Mouse (Mus musculus): ENCODE data around the gene Insl3. TPM values are rescaled to one million over a fixed set of nuclear protein-coding genes. Genes with fewer than 3 reads are reported as not detected.
A peak's percentile ranks its signal among the peaks of the same experiment; 100 is the strongest.
"Not testable (repeated sequence)": the region's sequence is repeated elsewhere in the genome, so short reads cannot be mapped to it uniquely, and the experiment has no call there.

Gene Insl3
- total RNA-seq, 2 experiments from 2014 or later, result 1.2 to 2.0 TPM

- DNase-seq (ENCODE audit: extremely low spot score in 1 of 2, low spot score in 2 of 2), result peak in 1 of 2 experiments; percentile 33
- intact Hi-C loops (cut with DNase I), result loop anchor here (10.0 kb wide), 1 partner anchor 284 kb away; no protein-coding TSS in a partner anchor
Observed at GRCm38 (mm10) chr8:71700493-71701269, 11.7 kb downstream of the Insl3 start.

DNA sequence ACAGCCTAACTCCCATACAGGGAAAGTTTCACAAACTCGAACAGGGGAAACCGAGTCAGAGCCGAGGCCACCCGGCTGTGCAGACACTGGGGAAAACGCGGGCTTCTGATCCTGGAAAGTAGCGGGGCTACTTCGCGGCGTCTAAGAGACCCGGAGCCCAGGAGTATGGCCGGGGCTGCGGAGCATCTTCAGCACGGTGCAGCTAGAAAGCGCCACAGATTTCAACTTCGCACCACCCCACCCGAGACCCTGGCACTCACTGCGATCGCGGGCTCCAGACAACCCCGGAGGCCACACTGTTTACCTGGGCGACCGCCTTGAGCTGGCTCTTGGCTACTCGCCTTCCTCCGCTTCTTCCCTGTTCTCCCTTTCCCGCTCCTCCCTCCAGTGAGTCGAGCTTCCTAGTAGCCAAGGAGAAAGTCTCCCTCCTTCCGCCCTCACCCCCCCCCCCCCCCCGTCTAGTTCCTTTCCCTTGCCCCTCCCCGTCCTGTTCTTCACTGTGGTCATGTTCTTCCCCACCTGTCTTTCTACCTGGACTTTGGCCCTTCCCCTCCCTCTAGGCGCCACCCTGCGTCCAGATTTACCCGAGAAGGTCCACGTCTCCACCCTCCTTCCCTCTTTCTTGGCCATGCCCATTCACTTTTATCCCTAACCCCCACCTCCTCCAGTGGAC, 12.5 kb downstream of the Insl3 start, which contains the start of gene B3gnt3:
TSS of gene B3gnt3 (minus strand) at position 376 of the 673 bp plus-strand sequence.
- intact Hi-C loops (cut with DNase I), result loop anchor here (10.0 kb wide), 1 partner anchor 283 kb away; no protein-coding TSS in a partner anchor

GRCm38 (mm10) chr8:71702087-71702432, 13.0 kb downstream of the Insl3 start:
- DNase-seq (ENCODE audit: extremely low spot score in 1 of 2, low spot score in 2 of 2), result no peak
- intact Hi-C loops (cut with DNase I), result loop anchor here (10.0 kb wide), 1 partner anchor 283 kb away; no protein-coding TSS in a partner anchor

More for the DNA sequence above, 12.5 kb downstream of the Insl3 start, which contains the start of gene B3gnt3:
- DNase-seq (ENCODE audit: extremely low spot score in 1 of 2, low spot score in 2 of 2), result no peak

- DNase-seq (ENCODE audit: extremely low spot score in 1 of 2, low spot score in 2 of 2), result no peak
- intact Hi-C loops (cut with DNase I), result loop anchor here (10.0 kb wide), 1 partner anchor 282 kb away; no protein-coding TSS in a partner anchor
Observed at GRCm38 (mm10) chr8:71702923-71703322, 13.9 kb downstream of the Insl3 start.

GRCm38 (mm10) chr8:71703400-71703799, 14.4 kb downstream of the Insl3 start:
- not testable (repeated sequence) for DNase-seq (ENCODE audit: extremely low spot score in 1 of 2, low spot score in 2 of 2)
- intact Hi-C loops (cut with DNase I), result loop anchor here (10.0 kb wide), 1 partner anchor 281 kb away; no protein-coding TSS in a partner anchor

DNA sequence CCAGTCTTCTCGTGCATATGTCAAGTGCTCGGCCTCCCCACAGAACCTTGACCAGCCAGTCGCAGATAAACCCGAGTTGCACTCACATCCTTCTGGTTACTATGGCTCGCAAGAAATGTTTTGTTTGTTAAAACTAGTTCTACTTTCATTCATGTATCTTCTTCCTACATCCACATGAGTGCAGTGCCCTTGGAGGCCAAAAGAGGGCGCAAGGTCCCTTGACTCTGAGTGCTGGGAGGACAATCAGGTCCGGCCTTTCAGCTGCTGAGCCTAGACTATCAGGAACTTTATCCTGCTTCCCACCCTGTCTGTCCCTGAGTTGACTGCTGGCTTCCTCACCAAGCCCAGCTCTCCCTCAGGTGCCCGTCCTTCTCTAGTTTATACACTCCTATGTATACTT, 18.9 kb downstream of the Insl3 start:
- no peak for DNase-seq (ENCODE audit: extremely low spot score in 1 of 2, low spot score in 2 of 2)
- intact Hi-C loops (cut with DNase I), result loop anchor here (10.0 kb wide), 1 partner anchor 277 kb away; no protein-coding TSS in a partner anchor

DNA sequence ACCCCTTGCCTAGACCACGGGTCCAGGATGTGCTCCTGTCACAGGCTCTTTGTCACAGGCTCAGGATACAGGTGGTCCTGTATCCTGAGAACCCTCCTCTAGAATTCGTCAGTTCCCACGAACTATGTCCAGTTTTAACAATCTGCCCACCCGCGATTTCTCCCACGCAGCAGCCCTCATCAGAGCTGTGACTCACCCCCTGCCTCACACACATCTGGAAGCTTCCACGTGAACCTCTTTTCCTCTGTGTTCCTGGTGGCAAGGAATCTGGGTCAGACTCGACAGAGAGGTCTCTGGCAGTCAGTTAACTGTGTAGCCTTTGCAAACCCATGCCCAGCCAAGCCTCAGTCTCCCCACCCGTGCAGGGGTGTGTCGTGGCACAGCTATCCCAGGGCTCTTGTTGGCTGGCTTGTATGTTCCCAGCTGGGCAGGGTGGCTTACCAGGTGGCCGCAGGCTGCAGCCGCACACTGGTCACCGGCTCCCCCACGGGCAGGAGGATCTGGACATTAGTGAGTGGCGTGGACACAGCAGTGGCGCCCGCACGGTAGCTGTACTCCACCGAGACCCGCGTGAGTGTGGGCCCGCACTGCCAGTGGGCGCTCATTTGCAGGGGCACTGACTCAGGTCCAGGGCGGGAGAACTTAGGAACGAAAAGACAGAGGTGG, 20.3 kb downstream of the Insl3 start:
- DNase-seq (ENCODE audit: extremely low spot score in 1 of 2, low spot score in 2 of 2), result no peak
- intact Hi-C loops (cut with DNase I), result loop anchor here (10.0 kb wide), 1 partner anchor 276 kb away; no protein-coding TSS in a partner anchor

- DNase-seq (ENCODE audit: extremely low spot score in 1 of 2, low spot score in 2 of 2), result peak; percentile 75 to 87
- intact Hi-C loops (cut with DNase I), result loop anchor here (10.0 kb wide), 1 partner anchor 275 kb away; no protein-coding TSS in a partner anchor
Observed at GRCm38 (mm10) chr8:71709800-71710446, 20.9 kb downstream of the Insl3 start.

GRCm38 (mm10) chr8:71711574-71711973, 22.6 kb downstream of the Insl3 start:
- DNase-seq (ENCODE audit: extremely low spot score in 1 of 2, low spot score in 2 of 2), result no peak
- intact Hi-C loops (cut with DNase I), result no loop called here

GRCm38 (mm10) chr8:71715531-71715930, 26.5 kb downstream of the Insl3 start:
- DNase-seq (ENCODE audit: extremely low spot score in 1 of 2, low spot score in 2 of 2), result no peak
- intact Hi-C loops (cut with DNase I), result no loop called here

DNA sequence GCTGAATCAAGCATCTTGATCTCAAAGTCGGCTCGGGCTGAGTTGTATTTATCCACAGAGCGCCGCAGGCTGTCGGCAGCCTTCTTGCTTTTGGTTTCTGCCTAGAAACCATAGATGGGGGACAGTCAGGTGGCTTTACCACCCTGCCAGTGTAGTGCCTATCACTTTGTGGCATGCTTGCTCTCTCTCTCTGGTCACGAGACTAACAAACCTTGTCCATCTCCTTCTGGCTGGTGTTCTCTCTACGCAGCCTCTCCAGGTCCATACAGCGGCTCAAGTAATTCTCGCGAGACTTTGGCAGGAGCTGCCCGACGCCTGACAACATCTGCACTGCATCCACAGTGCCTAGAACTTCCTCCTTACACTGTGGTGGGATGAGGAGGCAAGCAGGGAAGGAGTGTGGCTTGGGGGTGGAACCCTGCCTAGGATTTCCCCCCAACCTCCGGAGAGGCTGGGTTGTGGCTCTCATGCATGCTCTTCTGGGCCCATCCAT, 27.6 kb downstream of the Insl3 start:
- intact Hi-C loops (cut with DNase I), result no loop called here
- DNase-seq (ENCODE audit: extremely low spot score in 1 of 2, low spot score in 2 of 2), result no peak

GRCm38 (mm10) chr8:71717096-71717495, 28.1 kb downstream of the Insl3 start:
- peak in 1 of 2 experiments; percentile 67 for DNase-seq (ENCODE audit: extremely low spot score in 1 of 2, low spot score in 2 of 2)
- intact Hi-C loops (cut with DNase I), result no loop called here

DNA sequence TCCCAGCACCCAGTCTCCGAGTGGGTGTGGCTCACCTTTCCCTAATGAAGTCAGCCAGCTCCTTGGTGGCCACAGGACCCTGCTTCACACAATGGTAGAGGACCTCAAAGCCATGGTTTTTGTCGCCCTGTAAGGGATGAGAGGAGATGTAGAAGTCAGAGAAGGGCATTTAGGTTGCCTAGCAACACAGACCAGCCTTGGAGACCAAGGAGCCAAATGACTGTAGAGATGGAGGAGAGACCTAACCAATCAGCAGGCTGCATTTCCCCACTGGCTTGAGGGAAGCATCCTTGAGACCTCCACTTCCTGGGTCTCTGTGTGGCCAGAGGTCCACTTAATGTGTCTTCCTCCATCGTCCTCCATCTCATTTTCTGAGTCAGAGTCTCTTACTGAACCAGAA, 29.2 kb downstream of the Insl3 start:
- no peak for DNase-seq (ENCODE audit: extremely low spot score in 1 of 2, low spot score in 2 of 2)
- intact Hi-C loops (cut with DNase I), result no loop called here

- DNase-seq (ENCODE audit: extremely low spot score in 1 of 2, low spot score in 2 of 2), result peak in 1 of 2 experiments; percentile 66
- intact Hi-C loops (cut with DNase I), result no loop called here
Observed at GRCm38 (mm10) chr8:71719218-71719617, 30.2 kb downstream of the Insl3 start.

GRCm38 (mm10) chr8:71719928-71720457, 31.0 kb downstream of the Insl3 start:
- intact Hi-C loops (cut with DNase I), result no loop called here
- DNase-seq (ENCODE audit: extremely low spot score in 1 of 2, low spot score in 2 of 2), result peak; percentile 82 to 89

DNA sequence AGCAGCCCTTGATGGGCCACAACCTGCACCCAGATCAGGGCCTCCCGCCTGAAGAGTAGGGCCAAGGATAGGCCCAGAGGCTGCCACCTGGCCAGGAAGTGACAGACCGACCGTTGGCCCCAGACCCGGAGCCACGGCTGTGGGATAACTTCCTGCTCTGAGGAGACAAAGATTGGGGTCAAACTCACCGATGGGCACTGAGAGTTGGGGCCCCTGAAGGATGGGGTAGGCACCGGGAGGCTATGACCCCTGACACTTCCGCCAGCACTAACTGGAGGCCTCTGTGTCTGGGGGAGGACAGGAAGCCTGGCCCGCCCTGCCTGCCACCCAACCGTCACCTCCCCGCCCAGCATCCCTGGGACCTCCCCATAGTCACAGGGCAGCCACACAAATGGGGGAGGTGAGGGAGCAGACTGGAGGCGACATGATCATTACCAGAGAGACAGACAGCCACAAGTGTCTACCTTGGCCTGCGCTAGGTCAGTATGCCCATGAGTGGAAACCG, 34.1 kb downstream of the Insl3 start:
- no peak for DNase-seq (ENCODE audit: extremely low spot score in 1 of 2, low spot score in 2 of 2)
- intact Hi-C loops (cut with DNase I), result no loop called here

DNA sequence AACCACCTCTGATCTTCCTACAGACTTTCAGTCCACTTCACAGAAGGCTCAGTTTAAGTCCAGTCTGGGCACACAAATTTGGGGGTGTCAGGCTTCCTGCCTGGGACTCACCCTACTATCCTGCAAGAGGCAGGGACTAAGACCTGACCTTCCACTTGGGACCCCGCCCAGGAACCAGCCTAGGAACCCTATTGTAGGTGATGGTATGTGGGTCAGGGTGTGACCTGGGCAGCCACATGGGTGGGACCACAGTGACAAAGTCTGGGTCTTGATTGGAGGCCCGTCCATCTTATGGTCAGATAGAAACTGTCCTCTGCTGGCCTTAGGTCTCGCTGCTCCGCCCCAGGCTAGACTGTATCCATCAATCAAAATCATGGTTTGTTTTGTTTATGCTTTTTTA, 35.4 kb downstream of the Insl3 start:
- intact Hi-C loops (cut with DNase I), result no loop called here
- DNase-seq (ENCODE audit: extremely low spot score in 1 of 2, low spot score in 2 of 2), result no peak
